Mouse (Mus musculus): ENCODE measurements at regions not wholly inside any gene's neighbourhood (a gene's known extent, or its start where the extent isn't known, plus 50 kb on each side); places are given as distances from the start of the nearest gene placed in this dataset.

GRCm38 (mm10) chr15:97612325-97612724 is 93.3 kb downstream of the Rpap3 start:
- no peak for TF ChIP-seq MAZ (IDR thresholded peaks at IDR 0.05; ENCODE audit: low read depth, low read length)
- no peak for TF ChIP-seq POLR2AphosphoS2 (IDR thresholded peaks at IDR 0.05; ENCODE audit: low read length)
- TF ChIP-seq TCF12 (IDR thresholded peaks at IDR 0.05; ENCODE audit: low read depth, low read length) = no peak
- TF ChIP-seq CTCF (IDR thresholded peaks at IDR 0.05 in 2 of 3, conservative IDR thresholded peaks at IDR 0.05 in 1 of 3; ENCODE audit: control insufficient read depth in 1 of 3, insufficient read depth in 1 of 3, low read depth in 2 of 3, low read length in 3 of 3, poor library complexity in 1 of 3, severe bottlenecking in 1 of 3) = peak; percentile 70 to 90 (median 73)
- TF ChIP-seq MAX (IDR thresholded peaks at IDR 0.05; ENCODE audit: low read length) = peak; percentile 74
- no peak for TF ChIP-seq USF2 (IDR thresholded peaks at IDR 0.05; ENCODE audit: borderline replicate concordance in 1 of 2, insufficient read depth in 1 of 2, low read depth in 1 of 2, low read length in 2 of 2)
- peak; percentile 30; the same call in 1 of the 2 replicates for TF ChIP-seq RCOR1 (IDR thresholded peaks at IDR 0.05; ENCODE audit: low read depth, low read length)

All from MEL (cell line).